Mouse (Mus musculus): ENCODE data around the gene Osbp. TPM values are rescaled to one million over a fixed set of nuclear protein-coding genes. Genes with fewer than 3 reads are reported as not detected.
"Not testable (repeated sequence)": the region's sequence is repeated elsewhere in the genome, so short reads cannot be mapped to it uniquely, and the experiment has no call there.

Osbp gene
- polyA plus RNA-seq, 1 experiment from 2014 or later: 6.6 TPM

GRCm38 (mm10) chr19:11974223-11974540 lies 8.4 kb downstream of the Osbp start:
- no peak for ATAC-seq (replicated peaks; ENCODE audit: low FRiP score)
- H3K4me2 ChIP-seq (ENCODE audit: low read depth, low read length, severe bottlenecking): no peak overlapping the region
- DNase-seq (ENCODE audit: low spot score): no peak
- no peaks in the 10 kb centered on the region for H3K9me3 ChIP-seq (ENCODE audit: control insufficient read depth, low read length)
- no peak overlapping the region for H3K27ac ChIP-seq (ENCODE audit: low read depth, low read length)
- no peaks in the 10 kb centered on the region for H3K4me1 ChIP-seq (replicated peaks; ENCODE audit: control insufficient read depth, insufficient read depth, low read length)
- H3K27me3 ChIP-seq (ENCODE audit: control insufficient read depth, insufficient read depth, low read length): no peaks in the 10 kb centered on the region
- peaks cover 10% of the 10 kb centered on the region; the same call in 1 of the 2 replicates for H3K36me3 ChIP-seq (ENCODE audit: control insufficient read depth, insufficient read depth, low read length)
- no peak overlapping the region for H3K4me3 ChIP-seq (ENCODE audit: low read depth, low read length)
- 86% methylated on average over 2 of the region's 2 CpGs for WGBS
- no peak overlapping the region for H3K9ac ChIP-seq (ENCODE audit: low read length)

- ATAC-seq (replicated peaks; ENCODE audit: low FRiP score): no peak
- H3K36me3 ChIP-seq (ENCODE audit: control insufficient read depth, insufficient read depth, low read length): peaks cover 10% of the 10 kb centered on the region; the same call in 1 of the 2 replicates
- 89% methylated on average over 4 of the region's 4 CpGs for WGBS
Observed at GRCm38 (mm10) chr19:11975683-11976082, 9.9 kb downstream of the Osbp start.

GRCm38 (mm10) chr19:11977363-11977762 lies 11.6 kb downstream of the Osbp start:
- DNase-seq (ENCODE audit: low spot score) (no peak), ATAC-seq (replicated peaks; ENCODE audit: low FRiP score) (no peak)
- no peak overlapping the region for H3K4me2 ChIP-seq (ENCODE audit: low read depth, low read length, severe bottlenecking)
- H3K36me3 ChIP-seq (ENCODE audit: control insufficient read depth, insufficient read depth, low read length): peaks cover 6% of the 10 kb centered on the region; the same call in 1 of the 2 replicates
- no peak overlapping the region for H3K27ac ChIP-seq (ENCODE audit: low read depth, low read length)
- H3K4me3 ChIP-seq (ENCODE audit: low read depth, low read length): no peak overlapping the region
- H3K9me3 ChIP-seq (ENCODE audit: control insufficient read depth, low read length): no peaks in the 10 kb centered on the region
- H3K9ac ChIP-seq (ENCODE audit: low read length): no peak overlapping the region
- no peaks in the 10 kb centered on the region for H3K27me3 ChIP-seq (ENCODE audit: control insufficient read depth, insufficient read depth, low read length)
- no peaks in the 10 kb centered on the region for H3K4me1 ChIP-seq (replicated peaks; ENCODE audit: control insufficient read depth, insufficient read depth, low read length)
- WGBS: 90% methylated on average over 5 of the region's 5 CpGs

More at GRCm38 (mm10) chr19:11975683-11976082, 9.9 kb downstream of the Osbp start:
- no peaks in the 10 kb centered on the region for H3K27me3 ChIP-seq (ENCODE audit: control insufficient read depth, insufficient read depth, low read length)
- no peak for DNase-seq (ENCODE audit: low spot score)
- no peak overlapping the region for H3K4me3 ChIP-seq (ENCODE audit: low read depth, low read length)
- no peak overlapping the region for H3K9ac ChIP-seq (ENCODE audit: low read length)
- H3K4me2 ChIP-seq (ENCODE audit: low read depth, low read length, severe bottlenecking): no peak overlapping the region
- H3K9me3 ChIP-seq (ENCODE audit: control insufficient read depth, low read length): no peaks in the 10 kb centered on the region
- no peaks in the 10 kb centered on the region for H3K4me1 ChIP-seq (replicated peaks; ENCODE audit: control insufficient read depth, insufficient read depth, low read length)
- H3K27ac ChIP-seq (ENCODE audit: low read depth, low read length): no peak overlapping the region

GRCm38 (mm10) chr19:11980471-11980870 lies 14.7 kb downstream of the Osbp start:
- Histone ChIP-seq H3K27ac (ENCODE audit: low read depth, low read length) (no peak overlapping the region), H3K9me3 (ENCODE audit: control insufficient read depth, low read length) (no peaks in the 10 kb centered on the region), H3K9ac (ENCODE audit: low read length) (no peak overlapping the region), H3K4me1 (replicated peaks; ENCODE audit: control insufficient read depth, insufficient read depth, low read length) (no peaks in the 10 kb centered on the region), H3K4me2 (ENCODE audit: low read depth, low read length, severe bottlenecking) (no peak overlapping the region), H3K36me3 (ENCODE audit: control insufficient read depth, insufficient read depth, low read length) (peaks cover 7% of the 10 kb centered on the region; the same call in 1 of the 2 replicates), H3K4me3 (ENCODE audit: low read depth, low read length) (no peak overlapping the region), H3K27me3 (ENCODE audit: control insufficient read depth, insufficient read depth, low read length) (no peaks in the 10 kb centered on the region)
- WGBS: 96% methylated on average over 4 of the region's 4 CpGs
- DNase-seq (ENCODE audit: low spot score): no peak
- ATAC-seq (replicated peaks; ENCODE audit: low FRiP score): no peak

- not testable (repeated sequence) for H3K36me3 ChIP-seq (ENCODE audit: control insufficient read depth, insufficient read depth, low read length); H3K27ac ChIP-seq (ENCODE audit: low read depth, low read length); H3K4me3 ChIP-seq (ENCODE audit: low read depth, low read length); H3K27me3 ChIP-seq (ENCODE audit: control insufficient read depth, insufficient read depth, low read length); H3K9ac ChIP-seq (ENCODE audit: low read length); H3K4me2 ChIP-seq (ENCODE audit: low read depth, low read length, severe bottlenecking); ATAC-seq (replicated peaks; ENCODE audit: low FRiP score); H3K9me3 ChIP-seq (ENCODE audit: control insufficient read depth, low read length); DNase-seq (ENCODE audit: low spot score); H3K4me1 ChIP-seq (replicated peaks; ENCODE audit: control insufficient read depth, insufficient read depth, low read length)
- WGBS: 83% methylated on average over 5 of the region's 5 CpGs
Observed at GRCm38 (mm10) chr19:11984614-11985013, 18.9 kb downstream of the Osbp start.

- Histone ChIP-seq H3K27ac (ENCODE audit: low read depth, low read length) (no peak overlapping the region), H3K4me1 (replicated peaks; ENCODE audit: control insufficient read depth, insufficient read depth, low read length) (no peaks in the 10 kb centered on the region), H3K4me3 (ENCODE audit: low read depth, low read length) (no peak overlapping the region), H3K36me3 (ENCODE audit: control insufficient read depth, insufficient read depth, low read length) (peaks cover 14% of the 10 kb centered on the region; the same call in 1 of the 2 replicates), H3K27me3 (ENCODE audit: control insufficient read depth, insufficient read depth, low read length) (no peaks in the 10 kb centered on the region), H3K9me3 (ENCODE audit: control insufficient read depth, low read length) (no peaks in the 10 kb centered on the region), H3K9ac (ENCODE audit: low read length) (no peak overlapping the region), H3K4me2 (ENCODE audit: low read depth, low read length, severe bottlenecking) (no peak overlapping the region)
- ATAC-seq (replicated peaks; ENCODE audit: low FRiP score) (no peak), DNase-seq (ENCODE audit: low spot score) (no peak)
- WGBS: 93% methylated on average over 3 of the region's 3 CpGs
Observed at GRCm38 (mm10) chr19:11987841-11988240, 22.1 kb downstream of the Osbp start.

GRCm38 (mm10) chr19:11989334-11989733 lies 23.6 kb downstream of the Osbp start:
- no peak overlapping the region for H3K9ac ChIP-seq (ENCODE audit: low read length)
- ATAC-seq (replicated peaks; ENCODE audit: low FRiP score) (no peak), DNase-seq (ENCODE audit: low spot score) (no peak)
- no peak overlapping the region for H3K27ac ChIP-seq (ENCODE audit: low read depth, low read length)
- H3K36me3 ChIP-seq (ENCODE audit: control insufficient read depth, insufficient read depth, low read length): peaks cover 11% of the 10 kb centered on the region; the same call in 1 of the 2 replicates
- WGBS: 93% methylated on average over 7 of the region's 7 CpGs
- no peaks in the 10 kb centered on the region for H3K9me3 ChIP-seq (ENCODE audit: control insufficient read depth, low read length)
- no peak overlapping the region for H3K4me2 ChIP-seq (ENCODE audit: low read depth, low read length, severe bottlenecking)
- no peaks in the 10 kb centered on the region for H3K4me1 ChIP-seq (replicated peaks; ENCODE audit: control insufficient read depth, insufficient read depth, low read length)
- H3K4me3 ChIP-seq (ENCODE audit: low read depth, low read length): no peak overlapping the region
- no peaks in the 10 kb centered on the region for H3K27me3 ChIP-seq (ENCODE audit: control insufficient read depth, insufficient read depth, low read length)

- Histone ChIP-seq H3K4me3 (ENCODE audit: low read depth, low read length) (no peak overlapping the region), H3K36me3 (ENCODE audit: control insufficient read depth, insufficient read depth, low read length) (peaks cover 9% of the 10 kb centered on the region; the same call in 1 of the 2 replicates), H3K9ac (ENCODE audit: low read length) (no peak overlapping the region), H3K4me2 (ENCODE audit: low read depth, low read length, severe bottlenecking) (no peak overlapping the region), H3K9me3 (ENCODE audit: control insufficient read depth, low read length) (no peaks in the 10 kb centered on the region), H3K27me3 (ENCODE audit: control insufficient read depth, insufficient read depth, low read length) (no peaks in the 10 kb centered on the region), H3K27ac (ENCODE audit: low read depth, low read length) (no peak overlapping the region), H3K4me1 (replicated peaks; ENCODE audit: control insufficient read depth, insufficient read depth, low read length) (no peaks in the 10 kb centered on the region)
- DNase-seq (ENCODE audit: low spot score): no peak
- ATAC-seq (replicated peaks; ENCODE audit: low FRiP score): no peak
- WGBS: 96% methylated on average over 9 of the region's 9 CpGs
Observed at GRCm38 (mm10) chr19:11992034-11992433, 26.3 kb downstream of the Osbp start.

GRCm38 (mm10) chr19:11992441-11993029 lies 26.8 kb downstream of the Osbp start:
- Histone ChIP-seq H3K9me3 (ENCODE audit: control insufficient read depth, low read length) (no peaks in the 10 kb centered on the region), H3K36me3 (ENCODE audit: control insufficient read depth, insufficient read depth, low read length) (peaks cover 9% of the 10 kb centered on the region; the same call in 1 of the 2 replicates), H3K4me2 (ENCODE audit: low read depth, low read length, severe bottlenecking) (no peak overlapping the region), H3K27ac (ENCODE audit: low read depth, low read length) (no peak overlapping the region), H3K4me1 (replicated peaks; ENCODE audit: control insufficient read depth, insufficient read depth, low read length) (no peaks in the 10 kb centered on the region), H3K27me3 (ENCODE audit: control insufficient read depth, insufficient read depth, low read length) (no peaks in the 10 kb centered on the region), H3K9ac (ENCODE audit: low read length) (no peak overlapping the region), H3K4me3 (ENCODE audit: low read depth, low read length) (no peak overlapping the region)
- DNase-seq (ENCODE audit: low spot score): no peak
- WGBS: 93% methylated on average over 10 of the region's 10 CpGs
- ATAC-seq (replicated peaks; ENCODE audit: low FRiP score): no peak

Measured in forebrain, embryonic 11.5 days (tissue).